Mouse (Mus musculus) hindbrain, postnatal 0 days (tissue): ENCODE data around the gene Tsc2. TPM values are rescaled to one million over a fixed set of nuclear protein-coding genes. Genes with fewer than 3 reads are reported as not detected.

Experiments used
- ATAC-seq: fragments of 200-750 bp; cut with Nextera tagmentation; 2 replicates; pipeline ENCODE4 v1.8.0; 2017; ENCODE audit warnings: mild to moderate bottlenecking, moderate TSS enrichment, moderate library complexity
- DNase-seq: peaks from one replicate; pipeline ENCODE4 v3.0.0-alpha.2; 2015; ENCODE audit warnings: low spot score
- H3K27ac ChIP-seq: fragments of 300-500 bp; sonication (generic); 2 replicates; pipeline ENCODE4 v1.5.1; 2014; ENCODE audit warnings: mild to moderate bottlenecking
- H3K27me3 ChIP-seq: fragments of 300-500 bp; sonication (generic); 2 replicates; pipeline ENCODE4 v1.6.1; 2014; ENCODE audit warnings: low read length, mixed read lengths; ENCODE audit not compliant: insufficient read depth
- H3K36me3 ChIP-seq: fragments of 300-500 bp; sonication (generic); 2 replicates; pipeline ENCODE4 v1.6.1; 2014; ENCODE audit warnings: low read length, mixed read lengths; ENCODE audit not compliant: insufficient read depth
- H3K4me1 ChIP-seq: fragments of 300-500 bp; sonication (generic); 2 replicates; pipeline ENCODE4 v1.6.1; 2014; ENCODE audit warnings: antibody characterized with exemption, low read length, mixed read lengths; ENCODE audit not compliant: insufficient read depth
- H3K4me2 ChIP-seq: fragments of 300-500 bp; sonication (generic); 2 replicates; pipeline ENCODE4 v1.6.1; 2014; ENCODE audit warnings: low read depth, mild to moderate bottlenecking, low read length, moderate library complexity, mixed read lengths
- H3K4me3 ChIP-seq: fragments of 300-500 bp; sonication (generic); 2 replicates; pipeline ENCODE4 v1.5.1; 2014; ENCODE audit warnings: low read length
- H3K9ac ChIP-seq: fragments of 300-500 bp; sonication (generic); replicated peaks from 2 replicates; pipeline ENCODE4 v1.6.1; 2014; ENCODE audit warnings: mild to moderate bottlenecking, low read length, moderate library complexity, mixed read lengths
- H3K9me3 ChIP-seq: fragments of 300-500 bp; sonication (generic); 2 replicates; pipeline ENCODE4 v1.6.1; 2016; ENCODE audit warnings: low read length, mixed read lengths
- CTCF ChIP-seq: IDR thresholded peaks from 2 replicates; pipeline ENCODE4 v1.5.1; 2016; ENCODE audit warnings: antibody characterized with exemption, control low read depth, low read depth
- WGBS: fragments of 180-500 bp; shearing (Covaris S2); extraction: QIAGEN DNeasy Blood & Tissue Kit; methylation state at CpG from one replicate; pipeline ENCODE4 v1.1.7; 2014; 5-methylcytosine and 5-hydroxymethylcytosine counted together
- polyA plus RNA-seq: library from polyadenylated mRNA; unstranded; fragments of >200 nt; fragmentation: Nextera tagmentation; extraction: Ambion mirVana; gene quantifications from 2 replicates; pipeline ENCODE4 v1.2.1, GENCODE M21; 2015
- total RNA-seq: library from RNA; depleted of rRNA; stranded (reverse); fragments of >200 nt; gene quantifications from 2 replicates; pipeline ENCODE4 v1.2.3, GENCODE M21; 2014; rRNA removed

Gene Tsc2
- total RNA-seq = 98.0 and 114 TPM in 2 replicates
- polyA plus RNA-seq = 45.7 and 51.2 TPM in 2 replicates

- Histone ChIP-seq H3K4me3 (peak within 1 kb of the TSS; percentile 63), H3K9me3 (no peaks in the 10 kb centered on the region), H3K4me2 (peak within 1 kb of the TSS; percentile 89), H3K27me3 (no peaks in the 10 kb centered on the region), H3K27ac (peak within 1 kb of the TSS; percentile 84), H3K9ac (peak within 1 kb of the TSS; percentile 64), H3K4me1 (peaks cover 4% of the 10 kb centered on the region; the same call in 1 of the 2 replicates), H3K36me3 (peaks cover 30% of the 10 kb centered on the region)
- ATAC-seq = peak; percentile 92
- DNase-seq = peak; percentile 94
- 2% methylated on average over 51 of the region's 51 CpGs for WGBS
- no peak for TF ChIP-seq CTCF
Observed at GRCm38 (mm10) chr17:24632167-24632812, at the start of gene Tsc2, which contains the start of gene Nthl1. Gene Tsc2, minus strand, starts transcription at chr17:24632630. Gene Nthl1, plus strand, starts transcription at chr17:24632680.

DNA sequence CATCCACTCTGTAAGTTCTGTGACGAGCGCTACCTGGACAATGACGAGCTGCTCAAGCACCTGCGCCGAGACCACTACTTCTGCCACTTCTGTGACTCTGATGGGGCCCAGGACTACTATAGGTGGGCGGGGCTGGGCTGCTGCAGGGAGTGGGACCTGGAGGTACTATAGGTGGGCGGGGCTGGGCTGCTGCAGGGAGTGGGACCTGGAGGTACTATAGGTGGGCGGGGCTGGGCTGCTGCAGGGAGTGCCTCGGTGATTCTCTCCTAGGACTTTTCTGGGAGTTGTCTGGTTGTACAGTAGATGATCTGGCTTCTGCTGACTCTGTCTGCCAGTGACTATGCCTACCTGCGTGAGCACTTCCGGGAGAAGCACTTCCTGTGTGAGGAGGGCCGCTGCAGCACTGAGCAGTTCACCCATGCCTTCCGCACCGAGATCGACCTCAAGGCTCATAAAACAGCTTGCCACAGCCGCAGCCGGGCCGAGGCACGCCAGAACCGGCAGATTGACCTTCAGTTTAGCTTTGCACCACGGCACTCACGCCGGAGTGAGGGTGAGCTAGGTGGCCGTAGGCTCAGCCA is 45.2 kb upstream of the Tsc2 start:
- Histone ChIP-seq H3K4me3 (no peak overlapping the region), H3K9me3 (no peaks in the 10 kb centered on the region), H3K4me2 (no peak overlapping the region), H3K27ac (no peak overlapping the region), H3K27me3 (no peaks in the 10 kb centered on the region), H3K9ac (no peak overlapping the region), H3K4me1 (no peaks in the 10 kb centered on the region), H3K36me3 (peaks cover 55% of the 10 kb centered on the region)
- 93% methylated on average over 24 of the region's 24 CpGs for WGBS
- no peak for TF ChIP-seq CTCF
- no peak for ATAC-seq
- no peak for DNase-seq

DNA sequence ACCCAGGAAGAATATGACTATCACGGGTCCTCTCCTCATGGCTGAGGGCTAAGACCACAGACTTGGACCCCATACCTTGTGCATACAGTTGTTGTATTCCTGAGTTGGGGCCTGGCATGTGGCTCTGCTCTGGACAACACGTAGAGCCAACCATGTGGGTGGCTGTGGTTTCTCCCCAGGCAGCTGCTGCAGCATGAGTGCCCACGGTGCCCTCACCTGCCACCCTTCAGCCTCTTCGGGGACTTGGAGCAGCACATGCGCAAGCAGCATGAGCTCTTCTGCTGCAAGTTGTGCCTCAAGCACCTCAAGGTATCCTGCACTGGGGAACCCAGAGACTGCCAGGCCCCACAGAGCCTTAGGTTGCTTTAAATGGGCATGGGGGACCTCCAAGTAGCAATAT is 44.4 kb upstream of the Tsc2 start:
- TF ChIP-seq CTCF = no peak
- peaks cover 51% of the 10 kb centered on the region for H3K36me3 ChIP-seq

DNA sequence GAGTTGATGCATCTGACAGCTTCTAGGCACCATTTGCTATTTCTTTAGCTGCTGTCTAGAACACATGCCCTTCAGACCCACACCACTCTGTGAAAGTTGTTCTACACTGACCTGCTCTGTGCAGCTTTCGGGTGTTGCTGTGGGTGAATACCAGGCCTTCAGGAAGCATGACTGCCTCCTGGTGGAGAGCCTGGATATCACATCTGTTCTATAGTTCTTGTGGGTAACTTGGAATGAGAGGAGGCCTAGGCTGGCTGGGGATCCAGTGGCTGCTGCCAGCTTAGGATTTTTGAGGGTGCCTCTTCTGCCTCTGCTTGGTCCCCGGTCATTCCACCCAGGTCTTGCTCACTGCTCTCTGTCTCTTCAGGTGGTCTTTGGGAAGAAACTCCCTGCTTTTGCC is 43.8 kb upstream of the Tsc2 start:
- Histone ChIP-seq H3K4me2 (no peak overlapping the region), H3K9me3 (no peaks in the 10 kb centered on the region), H3K4me3 (no peak overlapping the region), H3K36me3 (peaks cover 45% of the 10 kb centered on the region), H3K27ac (no peak overlapping the region), H3K4me1 (peaks cover 6% of the 10 kb centered on the region), H3K9ac (no peak overlapping the region), H3K27me3 (no peaks in the 10 kb centered on the region)
- ATAC-seq (peak; percentile 48), DNase-seq (peak; percentile 78)
- 52% methylated on average over 2 of the region's 2 CpGs for WGBS
- TF ChIP-seq CTCF = peak; percentile 85

More for the DNA sequence above, 44.4 kb upstream of the Tsc2 start:
- ATAC-seq = no peak
- Histone ChIP-seq H3K27ac (no peak overlapping the region), H3K9me3 (no peaks in the 10 kb centered on the region), H3K4me3 (no peak overlapping the region), H3K9ac (no peak overlapping the region), H3K4me1 (no peaks in the 10 kb centered on the region), H3K27me3 (no peaks in the 10 kb centered on the region), H3K4me2 (no peak overlapping the region)
- no peak for DNase-seq
- WGBS = 94% methylated on average over 5 of the region's 5 CpGs

DNA sequence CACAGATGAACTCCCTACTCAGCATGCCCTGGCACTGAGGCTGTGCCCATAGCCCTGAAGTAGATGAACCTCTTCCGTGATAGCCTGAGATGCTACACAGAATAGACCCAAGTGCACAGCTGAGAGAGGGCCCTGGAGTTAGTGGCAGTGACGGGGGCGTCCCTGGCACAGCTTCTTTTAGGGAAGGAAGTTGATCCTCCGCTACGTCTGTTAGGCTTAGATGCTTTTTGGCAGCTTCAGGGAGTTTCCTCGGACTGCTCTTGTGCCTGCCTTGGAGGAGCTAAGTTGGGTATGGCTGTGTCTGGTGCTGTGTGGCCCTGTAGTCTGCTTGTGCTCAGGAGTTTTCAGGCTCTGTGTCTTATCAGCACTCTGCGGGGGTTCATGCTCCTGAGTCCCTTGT is 41.8 kb upstream of the Tsc2 start:
- Histone ChIP-seq H3K9ac (no peak overlapping the region), H3K27ac (no peak overlapping the region), H3K36me3 (peaks cover 28% of the 10 kb centered on the region), H3K9me3 (no peaks in the 10 kb centered on the region), H3K4me1 (peaks cover 14% of the 10 kb centered on the region), H3K4me3 (no peak overlapping the region), H3K4me2 (no peak overlapping the region), H3K27me3 (no peaks in the 10 kb centered on the region)
- 79% methylated on average over 7 of the region's 7 CpGs for WGBS
- no peak for DNase-seq
- no peak for TF ChIP-seq CTCF
- ATAC-seq = no peak

DNA sequence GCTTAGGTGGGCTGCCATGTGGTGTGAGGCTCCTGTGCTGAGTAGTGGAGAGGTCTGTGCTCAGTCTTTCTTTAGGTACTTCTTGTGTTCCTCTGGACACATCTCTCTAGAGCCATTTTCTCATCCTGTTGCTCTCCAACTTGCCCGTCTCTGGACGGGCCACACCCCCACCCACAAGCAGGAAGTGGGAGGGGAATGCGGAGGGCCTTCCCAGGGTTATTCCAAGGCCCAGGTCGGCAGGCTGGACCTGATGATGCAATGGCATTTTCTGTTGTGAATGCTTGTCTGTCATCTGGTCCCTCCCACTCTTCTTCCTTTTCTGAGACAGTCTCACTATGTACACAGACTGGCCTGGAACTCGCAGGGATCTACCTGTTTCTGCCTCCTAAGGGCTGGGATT is 39.7 kb upstream of the Tsc2 start:
- DNase-seq (no peak), ATAC-seq (no peak)
- Histone ChIP-seq H3K9me3 (no peaks in the 10 kb centered on the region), H3K4me3 (no peak overlapping the region), H3K27ac (no peak overlapping the region), H3K36me3 (peaks cover 7% of the 10 kb centered on the region; the same call in 1 of the 2 replicates), H3K27me3 (no peaks in the 10 kb centered on the region), H3K9ac (peak overlapping the region; percentile 15; the same call in 1 of the 2 replicates), H3K4me2 (0 out of 2 replicates have a peak overlapping the region, but pooled peaks have one; percentile 8), H3K4me1 (peaks cover 14% of the 10 kb centered on the region)
- no peak for TF ChIP-seq CTCF
- 39% methylated on average over 5 of the region's 5 CpGs for WGBS

GRCm38 (mm10) chr17:24671346-24671745 is 38.9 kb upstream of the Tsc2 start:
- Histone ChIP-seq H3K36me3 (no peaks in the 10 kb centered on the region), H3K27ac (no peak overlapping the region), H3K4me3 (no peak overlapping the region), H3K27me3 (no peaks in the 10 kb centered on the region), H3K4me2 (peak overlapping the region; percentile 67), H3K9me3 (no peaks in the 10 kb centered on the region), H3K4me1 (peaks cover 14% of the 10 kb centered on the region), H3K9ac (peak overlapping the region; percentile 15; the same call in 1 of the 2 replicates)
- ATAC-seq = no peak
- TF ChIP-seq CTCF = no peak
- DNase-seq = no peak
- WGBS = 68% methylated on average over 5 of the region's 5 CpGs
